Mouse (Mus musculus): Measurements from ENCODE around the gene Sox5.

DNA sequence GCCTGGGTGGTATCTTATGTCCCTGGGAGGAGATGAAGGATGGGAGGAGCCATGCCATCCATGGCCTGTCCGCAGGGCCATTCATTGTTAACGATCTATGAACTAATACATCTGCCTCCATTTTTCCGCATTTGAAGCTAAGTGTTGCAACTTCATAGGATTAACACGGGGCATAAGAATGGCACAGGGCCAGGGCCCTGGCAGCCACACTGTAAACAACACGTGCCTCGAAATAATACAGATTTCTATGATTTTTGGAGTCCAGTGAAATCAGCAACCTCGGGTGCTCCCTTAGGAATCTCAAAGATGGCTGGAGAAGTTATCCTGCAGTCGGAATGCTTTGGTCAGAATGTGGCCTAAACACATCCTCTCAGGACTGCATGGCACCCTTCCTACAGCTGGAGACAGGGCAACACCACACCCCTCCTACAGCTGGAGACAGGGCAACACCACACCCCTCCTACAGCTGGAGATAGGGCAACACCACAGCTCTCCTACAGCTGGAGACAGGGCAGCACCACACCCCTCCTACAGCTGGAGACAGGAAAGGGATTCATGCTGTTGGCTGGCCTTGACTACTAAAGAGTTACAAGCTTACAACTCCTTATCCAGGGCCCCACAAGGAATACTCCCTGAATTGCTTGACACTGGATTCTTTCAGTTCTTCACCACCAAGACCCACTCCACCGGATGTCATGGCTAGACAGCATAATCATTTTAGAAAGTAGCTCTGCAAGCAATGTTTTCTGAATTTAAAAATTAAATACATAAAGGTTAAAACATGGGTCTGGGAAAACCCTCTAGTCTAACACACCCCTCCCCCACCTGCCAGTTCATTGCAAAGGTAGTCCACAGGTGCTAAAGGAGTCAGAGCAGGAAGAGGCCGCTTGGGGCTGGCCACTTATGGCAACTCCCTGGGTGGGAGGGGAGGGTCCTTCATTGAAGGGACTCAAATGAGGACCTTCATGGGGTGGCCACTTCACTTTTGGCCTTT is 122.4 kb downstream of the Sox5 start:
- TF ChIP-seq CTCF (IDR thresholded peaks at IDR 0.05; ENCODE audit: low read depth): no peak
- no peak for TF ChIP-seq EP300 (IDR thresholded peaks at IDR 0.05; ENCODE audit: low read depth)

All from liver, embryonic 14.5 days (tissue).